Mouse (Mus musculus) forebrain, embryonic 16.5 days (tissue): ENCODE data around the gene Kcnh1. TPM values are rescaled to one million over a fixed set of nuclear protein-coding genes. Genes with fewer than 3 reads are reported as not detected.

Source experiments
- ATAC-seq: fragments of 200-750 bp; cut with Nextera tagmentation; 2 replicates; pipeline ENCODE4 v1.8.0; 2017; ENCODE audit warnings: mild to moderate bottlenecking, moderate library complexity
- H3K27ac ChIP-seq: fragments of 300-500 bp; sonication (generic); 2 replicates; pipeline ENCODE4 v1.5.1; 2014; ENCODE audit warnings: low read length, control low read depth
- H3K27me3 ChIP-seq: fragments of 300-500 bp; sonication (generic); replicated peaks from 2 replicates; pipeline ENCODE4 v1.6.1; 2014; ENCODE audit warnings: low read length; ENCODE audit not compliant: control insufficient read depth, insufficient read depth
- H3K36me3 ChIP-seq: fragments of 300-500 bp; sonication (generic); 2 replicates; pipeline ENCODE4 v1.6.1; 2014; ENCODE audit not compliant: control insufficient read depth, insufficient read depth
- H3K4me1 ChIP-seq: fragments of 300-500 bp; sonication (generic); replicated peaks from 2 replicates; pipeline ENCODE4 v1.6.1; 2014; ENCODE audit warnings: low read length; ENCODE audit not compliant: control insufficient read depth, insufficient read depth
- H3K4me2 ChIP-seq: fragments of 300-500 bp; sonication (generic); 2 replicates; pipeline ENCODE4 v1.6.1; 2014; ENCODE audit warnings: mild to moderate bottlenecking, low read length, control low read depth
- H3K4me3 ChIP-seq: fragments of 300-500 bp; sonication (generic); replicated peaks from 2 replicates; pipeline ENCODE4 v1.5.1; 2014; ENCODE audit warnings: mild to moderate bottlenecking, low read length, control low read depth
- H3K9ac ChIP-seq: fragments of 300-500 bp; sonication (generic); replicated peaks from 2 replicates; pipeline ENCODE4 v1.6.1; 2014; ENCODE audit warnings: low read depth, low read length, control low read depth
- H3K9me3 ChIP-seq: fragments of 300-500 bp; sonication (generic); 2 replicates; pipeline ENCODE4 v1.6.1; 2016; ENCODE audit warnings: low read length; ENCODE audit not compliant: control insufficient read depth
- WGBS: fragments of 180-500 bp; shearing (Covaris S2); extraction: QIAGEN DNeasy Blood & Tissue Kit; methylation state at CpG from one replicate; pipeline ENCODE4 v1.1.7; 2014; 5-methylcytosine and 5-hydroxymethylcytosine counted together
- polyA plus RNA-seq: library from polyadenylated mRNA; unstranded; fragments of >200 nt; fragmentation: Nextera tagmentation; extraction: Ambion mirVana; gene quantifications from 2 replicates; pipeline ENCODE4 v1.2.1, GENCODE M21; 2015

Kcnh1 gene
- polyA plus RNA-seq, 1 experiment from 2014 or later, result 3.0 TPM

DNA sequence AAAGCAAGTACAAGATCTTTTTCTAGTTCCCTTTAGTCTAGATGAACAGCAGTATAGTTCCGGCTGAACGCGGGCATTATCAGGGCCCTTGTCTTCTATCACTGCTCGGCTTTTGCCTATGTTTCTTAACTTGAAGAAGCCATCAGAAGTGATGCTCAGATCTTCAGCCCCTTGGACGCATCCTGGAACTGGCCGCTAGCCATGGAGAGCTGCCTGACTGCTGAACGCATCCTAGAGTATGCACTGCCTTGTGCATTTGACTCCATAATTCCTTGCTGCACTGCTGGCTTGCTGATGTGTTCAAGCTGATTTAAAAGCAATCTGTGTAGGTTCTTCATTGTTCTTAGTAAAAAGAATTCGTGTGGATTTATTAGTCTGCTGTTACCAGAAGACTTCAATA is 97.9 kb downstream of the Kcnh1 start:
- ATAC-seq, result no peak

DNA sequence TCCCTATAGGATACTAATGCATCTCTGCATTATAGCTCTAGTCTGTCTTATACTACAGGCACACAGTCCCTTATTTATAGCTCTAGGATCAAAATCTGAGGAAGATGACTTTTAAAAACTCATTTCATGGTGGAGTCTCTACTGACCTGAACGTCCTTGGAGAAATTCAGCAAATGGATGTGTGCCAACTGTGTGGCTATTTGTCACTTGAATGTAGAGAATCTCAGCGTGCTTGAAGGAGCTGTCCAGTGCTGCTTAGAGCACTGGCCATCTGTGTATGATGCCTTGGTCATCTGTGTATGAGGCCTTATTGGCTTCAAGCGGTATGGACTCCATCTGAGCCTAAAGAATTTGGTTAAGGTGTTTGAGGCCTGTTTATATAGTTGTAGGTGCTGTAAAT is 100.7 kb downstream of the Kcnh1 start:
- H3K4me1 ChIP-seq, result no peaks in the 10 kb centered on the region
- no peaks in the 10 kb centered on the region for H3K36me3 ChIP-seq
- H3K27me3 ChIP-seq, result no peaks in the 10 kb centered on the region
- no peaks in the 10 kb centered on the region for H3K9me3 ChIP-seq
- H3K9ac ChIP-seq, result no peak overlapping the region
- 65% methylated on average over 3 of the region's 3 CpGs for WGBS
- H3K4me3 ChIP-seq, result no peak overlapping the region
- no peak overlapping the region for H3K27ac ChIP-seq
- no peak overlapping the region for H3K4me2 ChIP-seq
- ATAC-seq, result no peak

More for the DNA sequence above, 97.9 kb downstream of the Kcnh1 start:
- H3K4me3 ChIP-seq, result no peak overlapping the region
- no peaks in the 10 kb centered on the region for H3K4me1 ChIP-seq
- H3K9me3 ChIP-seq, result no peaks in the 10 kb centered on the region
- no peaks in the 10 kb centered on the region for H3K27me3 ChIP-seq
- no peak overlapping the region for H3K27ac ChIP-seq
- H3K9ac ChIP-seq, result no peak overlapping the region
- 85% methylated on average over 8 of the region's 8 CpGs for WGBS
- H3K4me2 ChIP-seq, result no peak overlapping the region
- H3K36me3 ChIP-seq, result no peaks in the 10 kb centered on the region

DNA sequence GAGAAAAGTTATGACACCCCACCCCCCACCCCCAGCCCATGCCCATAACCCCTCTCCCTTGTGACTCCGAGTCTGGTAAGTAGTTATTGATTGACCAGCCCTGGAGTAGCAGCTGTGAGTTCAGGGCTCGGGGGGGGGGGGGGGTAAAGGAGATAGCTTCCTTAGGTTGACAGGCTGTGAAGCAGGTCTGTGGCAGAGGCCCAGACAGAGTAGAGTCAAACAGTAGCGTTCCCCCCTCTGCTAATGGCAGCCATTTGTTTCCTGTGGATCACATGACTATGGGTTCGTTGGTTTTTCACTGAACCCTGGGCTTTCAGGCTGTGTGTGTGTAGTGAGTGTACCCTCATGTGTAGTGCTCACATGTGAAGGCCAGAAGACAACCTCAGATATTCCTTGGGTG is 102.8 kb downstream of the Kcnh1 start:
- Histone ChIP-seq H3K27ac (no peak overlapping the region), H3K9ac (no peak overlapping the region), H3K9me3 (no peaks in the 10 kb centered on the region), H3K4me1 (no peaks in the 10 kb centered on the region), H3K36me3 (no peaks in the 10 kb centered on the region), H3K4me2 (no peak overlapping the region), H3K4me3 (no peak overlapping the region), H3K27me3 (no peaks in the 10 kb centered on the region)
- no peak for ATAC-seq
- 78% methylated on average over 4 of the region's 4 CpGs for WGBS

DNA sequence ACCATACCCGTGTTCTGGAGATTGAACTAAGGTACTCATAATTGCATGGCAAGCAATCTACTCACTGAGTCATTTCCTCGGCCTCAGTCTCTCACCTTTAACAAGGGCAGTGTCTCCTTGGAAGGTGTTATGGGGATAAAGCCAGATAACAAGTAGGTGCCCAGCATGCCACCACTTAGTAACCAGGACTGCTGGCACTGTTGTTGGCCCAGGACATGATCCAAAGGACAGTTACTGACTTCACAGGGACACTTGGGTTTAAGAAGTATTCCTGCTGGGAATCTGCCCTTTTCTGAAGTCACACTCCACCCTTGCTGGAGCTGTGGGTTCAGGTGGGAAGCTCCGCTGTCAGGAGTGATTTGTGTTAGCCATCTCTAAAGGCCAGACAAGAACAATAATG is 103.3 kb downstream of the Kcnh1 start:
- H3K4me2 ChIP-seq, result no peak overlapping the region
- no peak overlapping the region for H3K9ac ChIP-seq
- no peaks in the 10 kb centered on the region for H3K9me3 ChIP-seq
- 92% methylated on average over 3 of the region's 3 CpGs for WGBS
- no peaks in the 10 kb centered on the region for H3K4me1 ChIP-seq
- no peaks in the 10 kb centered on the region for H3K36me3 ChIP-seq
- H3K27me3 ChIP-seq, result no peaks in the 10 kb centered on the region
- ATAC-seq, result no peak
- H3K27ac ChIP-seq, result no peak overlapping the region
- no peak overlapping the region for H3K4me3 ChIP-seq

DNA sequence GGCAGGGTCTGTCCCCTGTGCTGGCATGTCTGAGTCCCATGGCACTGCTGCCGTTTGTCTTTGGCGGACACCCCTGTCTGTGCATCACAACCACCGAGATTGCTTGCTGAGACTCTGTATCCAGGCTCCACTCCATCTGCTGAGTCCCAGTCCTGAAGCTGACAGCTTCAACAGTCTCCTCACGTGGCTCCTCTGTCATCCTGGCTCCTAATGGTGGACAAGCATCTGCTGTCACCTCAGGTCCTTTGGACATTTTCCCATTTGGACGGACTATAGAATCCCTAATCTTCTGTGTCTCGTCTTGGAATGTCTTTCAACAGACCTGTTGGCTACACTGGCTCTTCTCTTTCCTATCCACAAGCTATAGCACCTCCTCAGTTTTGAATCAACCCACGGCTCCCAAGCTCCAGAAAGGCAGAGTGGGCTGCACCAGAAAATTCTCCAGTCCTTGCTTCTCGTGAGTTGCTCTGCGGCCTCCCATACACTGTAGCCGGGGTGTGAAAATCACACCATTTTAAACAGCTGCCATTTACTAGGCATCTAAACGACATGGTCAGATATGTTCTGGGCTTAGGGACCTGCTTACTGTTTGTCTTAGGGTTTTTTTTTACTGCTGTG is 104.8 kb downstream of the Kcnh1 start:
- Histone ChIP-seq H3K9me3 (no peaks in the 10 kb centered on the region), H3K4me2 (no peak overlapping the region), H3K36me3 (no peaks in the 10 kb centered on the region), H3K27ac (no peak overlapping the region), H3K4me3 (no peak overlapping the region), H3K4me1 (no peaks in the 10 kb centered on the region), H3K9ac (no peak overlapping the region), H3K27me3 (no peaks in the 10 kb centered on the region)
- WGBS, result 67% methylated on average over 11 of the region's 11 CpGs
- ATAC-seq, result no peak

DNA sequence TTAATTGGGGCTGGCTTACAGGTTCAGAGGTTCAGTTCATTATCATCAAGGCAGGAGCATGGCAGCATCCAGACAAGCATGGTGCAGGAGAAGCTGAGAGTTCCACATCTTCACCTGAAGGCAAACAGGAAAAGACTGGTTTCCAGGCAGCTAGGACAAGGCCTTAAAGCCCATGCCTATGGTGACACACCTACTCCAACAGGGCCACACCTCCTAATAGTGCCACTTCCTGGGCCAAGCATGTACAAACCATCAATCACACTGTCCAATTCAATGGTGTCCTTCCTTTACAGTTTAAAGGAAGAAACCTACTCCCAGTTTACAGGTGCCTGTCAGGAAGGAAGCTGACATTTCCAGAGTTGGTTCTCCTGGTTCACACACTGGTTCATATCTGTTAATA is 105.3 kb downstream of the Kcnh1 start:
- ATAC-seq, result no peak
- no peak overlapping the region for H3K9ac ChIP-seq
- no peak overlapping the region for H3K4me3 ChIP-seq
- no peaks in the 10 kb centered on the region for H3K36me3 ChIP-seq
- H3K27me3 ChIP-seq, result no peaks in the 10 kb centered on the region
- H3K9me3 ChIP-seq, result no peaks in the 10 kb centered on the region
- H3K27ac ChIP-seq, result no peak overlapping the region
- no peak overlapping the region for H3K4me2 ChIP-seq
- H3K4me1 ChIP-seq, result no peaks in the 10 kb centered on the region

DNA sequence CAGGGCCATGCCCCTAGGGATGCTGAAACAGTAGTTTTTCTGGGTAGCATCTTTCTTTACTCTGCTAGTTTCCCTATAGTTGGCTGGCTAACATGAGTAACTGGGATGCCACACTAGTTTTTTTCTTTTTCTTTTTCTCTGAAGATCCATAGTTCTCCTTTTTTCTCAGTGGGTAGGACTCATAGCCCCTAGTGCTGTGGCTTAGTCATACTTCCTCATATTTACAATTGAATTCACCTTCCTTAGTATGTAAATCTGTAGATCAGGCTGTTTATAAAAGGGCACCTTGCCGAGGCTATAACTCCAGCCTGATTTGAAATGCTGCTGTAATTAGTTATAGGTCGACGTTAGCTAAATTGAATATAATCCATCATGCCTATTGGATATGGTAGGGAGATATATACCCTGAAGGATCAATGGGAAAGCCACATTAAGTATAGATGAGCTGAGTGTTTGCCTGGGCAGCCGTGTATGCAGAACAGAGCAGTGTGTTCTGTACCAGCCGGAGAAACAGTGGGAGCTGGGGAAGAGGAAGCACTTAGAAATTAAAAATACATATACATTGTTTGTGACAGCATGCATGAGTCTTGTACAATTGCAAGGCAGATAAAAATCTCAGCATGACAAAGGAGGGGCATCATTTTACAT is 107.0 kb downstream of the Kcnh1 start:
- Histone ChIP-seq H3K36me3 (no peaks in the 10 kb centered on the region), H3K4me3 (no peak overlapping the region), H3K27ac (no peak overlapping the region), H3K4me1 (no peaks in the 10 kb centered on the region), H3K4me2 (no peak overlapping the region), H3K27me3 (no peaks in the 10 kb centered on the region), H3K9me3 (no peaks in the 10 kb centered on the region), H3K9ac (no peak overlapping the region)
- ATAC-seq, result no peak
- 74% methylated on average over 5 of the region's 5 CpGs for WGBS

DNA sequence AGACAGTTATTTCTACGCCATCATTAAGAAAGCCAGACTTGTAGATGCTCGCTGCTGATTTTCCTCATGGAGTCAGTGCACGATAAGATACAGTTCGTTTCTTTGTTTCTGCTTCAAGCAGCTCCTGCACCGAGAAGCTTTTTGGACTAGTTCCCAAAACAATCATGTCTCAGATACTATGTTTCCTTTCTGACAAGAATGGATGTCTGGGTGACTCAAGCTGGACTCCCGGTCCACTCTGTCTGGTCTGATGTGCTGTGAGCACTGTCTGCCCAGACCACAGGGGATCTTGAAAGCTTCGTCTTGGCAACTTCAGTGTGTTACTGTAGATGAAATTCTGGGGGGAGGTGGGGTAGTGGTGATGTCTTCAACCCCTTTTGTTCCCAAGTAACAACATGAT is 109.8 kb downstream of the Kcnh1 start:
- ATAC-seq, result no peak
- Histone ChIP-seq H3K27ac (no peak overlapping the region), H3K4me2 (no peak overlapping the region), H3K27me3 (no peaks in the 10 kb centered on the region), H3K4me1 (no peaks in the 10 kb centered on the region), H3K9me3 (no peaks in the 10 kb centered on the region), H3K4me3 (no peak overlapping the region), H3K36me3 (no peaks in the 10 kb centered on the region), H3K9ac (no peak overlapping the region)
- 64% methylated on average over 7 of the region's 7 CpGs for WGBS

DNA sequence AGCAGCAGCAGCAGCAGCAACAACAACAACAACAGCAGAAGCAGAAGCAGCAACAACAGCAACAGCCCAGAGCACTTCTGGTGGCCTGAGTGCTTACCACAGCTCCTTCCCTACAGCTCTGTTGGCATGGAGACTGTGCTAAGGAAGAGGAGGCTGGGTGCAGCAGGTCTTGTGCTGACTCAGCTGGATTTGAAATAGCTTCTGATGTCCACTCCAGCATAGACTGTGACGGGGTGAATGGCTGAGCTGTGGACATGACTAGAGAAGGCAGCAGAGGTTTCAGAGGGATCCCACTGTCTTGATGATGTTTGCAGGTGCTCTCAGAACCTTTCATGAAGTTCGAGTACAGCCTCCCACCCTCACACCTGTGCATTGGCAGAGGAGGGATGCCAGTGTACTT is 113.0 kb downstream of the Kcnh1 start:
- Histone ChIP-seq H3K9ac (no peak overlapping the region), H3K4me1 (no peaks in the 10 kb centered on the region), H3K27me3 (no peaks in the 10 kb centered on the region), H3K27ac (no peak overlapping the region), H3K36me3 (no peaks in the 10 kb centered on the region), H3K9me3 (no peaks in the 10 kb centered on the region), H3K4me2 (no peak overlapping the region), H3K4me3 (no peak overlapping the region)
- 72% methylated on average over 2 of the region's 2 CpGs for WGBS
- no peak for ATAC-seq

DNA sequence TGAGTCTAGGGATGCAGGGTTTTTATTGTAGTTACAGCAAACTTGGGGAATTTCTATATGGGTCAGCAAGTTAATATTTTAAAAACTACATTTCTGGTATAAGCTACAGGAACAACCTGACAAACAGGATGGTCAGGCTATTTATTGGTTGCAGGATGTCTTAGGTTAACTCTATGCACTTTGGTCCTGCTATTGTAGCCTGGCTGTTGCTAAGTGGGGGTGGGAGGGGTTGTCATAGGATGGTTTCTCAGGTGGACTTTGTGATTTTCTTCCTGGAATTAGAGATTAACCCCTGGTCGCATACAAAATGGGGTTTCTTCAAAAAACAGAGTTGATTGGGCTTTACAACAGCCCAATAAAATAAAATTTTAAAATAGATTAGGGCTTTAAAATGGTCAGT is 114.6 kb downstream of the Kcnh1 start:
- H3K4me1 ChIP-seq, result no peaks in the 10 kb centered on the region
- 92% methylated on average over 1 of the region's 1 CpGs for WGBS
- no peaks in the 10 kb centered on the region for H3K27me3 ChIP-seq

More for the DNA sequence above, 114.6 kb downstream of the Kcnh1 start:
- Histone ChIP-seq H3K9me3 (no peaks in the 10 kb centered on the region), H3K27ac (no peak overlapping the region), H3K9ac (no peak overlapping the region), H3K4me2 (no peak overlapping the region), H3K4me3 (no peak overlapping the region), H3K36me3 (no peaks in the 10 kb centered on the region)
- no peak for ATAC-seq
